Mouse (Mus musculus): ENCODE measurements around the gene Abhd16a.
A peak's percentile ranks its signal among the peaks of the same experiment; 100 is the strongest.

Abhd16a gene

DNA sequence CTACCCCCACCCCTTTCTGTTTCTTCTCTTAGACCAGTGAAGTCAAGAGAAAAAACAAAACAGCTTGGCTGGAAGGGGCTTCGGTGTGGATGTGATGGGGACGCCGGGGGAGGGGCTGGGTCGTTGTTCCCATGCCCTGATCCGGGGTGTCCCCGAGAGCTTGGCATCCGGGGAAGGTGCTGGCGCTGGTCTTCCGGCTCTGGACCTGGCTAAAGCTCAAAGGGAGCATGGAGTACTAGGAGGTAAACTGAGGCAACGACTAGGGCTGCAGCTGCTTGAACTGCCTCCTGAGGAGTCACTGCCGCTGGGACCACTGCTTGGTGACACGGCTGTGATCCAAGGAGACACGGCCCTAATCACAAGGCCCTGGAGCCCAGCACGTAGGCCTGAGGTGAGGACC is 29.0 kb upstream of the Abhd16a start:
- DNase-seq (ENCODE audit: low read depth, low spot score) = no peak

GRCm38 (mm10) chr17:35060737-35061297 is 28.2 kb upstream of the Abhd16a start:
- DNase-seq (ENCODE audit: low read depth, low spot score) = no peak

DNA sequence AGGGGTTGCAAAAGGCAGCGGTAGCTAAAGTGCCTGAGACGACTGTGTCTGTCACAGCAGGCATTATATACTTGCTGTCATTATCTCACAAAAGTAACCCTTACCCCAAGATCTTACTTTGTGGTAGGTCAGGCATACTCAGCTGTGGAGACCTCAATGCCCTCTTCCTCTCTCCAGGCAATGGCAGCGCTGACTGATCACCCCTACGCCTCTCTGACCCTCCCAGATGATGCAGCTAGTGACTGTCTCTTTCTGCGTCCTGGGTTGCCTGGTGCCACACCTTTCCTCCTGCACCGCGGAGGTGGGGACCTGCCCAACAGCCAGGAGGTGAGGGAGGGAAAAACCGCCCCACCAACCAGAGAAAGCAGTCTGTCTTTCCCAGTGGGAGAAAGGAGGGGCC is 27.8 kb upstream of the Abhd16a start:
- no peak for DNase-seq (ENCODE audit: low read depth, low spot score)

- peak; percentile 51 for DNase-seq (ENCODE audit: low read depth, low spot score)
These were observed 25.6 kb upstream of the Abhd16a start for GRCm38 (mm10) chr17:35063466-35063865.

- peak; percentile 72 for DNase-seq (ENCODE audit: low read depth, low spot score)
These were observed 24.6 kb upstream of the Abhd16a start for GRCm38 (mm10) chr17:35064378-35064877.

- peak; percentile 52 for DNase-seq (ENCODE audit: low read depth, low spot score)
These were observed 23.8 kb upstream of the Abhd16a start, which contains the start of gene Ly6g6c for GRCm38 (mm10) chr17:35064951-35065947. TSS of gene Ly6g6c (plus strand) at chr17:35065388.

DNA sequence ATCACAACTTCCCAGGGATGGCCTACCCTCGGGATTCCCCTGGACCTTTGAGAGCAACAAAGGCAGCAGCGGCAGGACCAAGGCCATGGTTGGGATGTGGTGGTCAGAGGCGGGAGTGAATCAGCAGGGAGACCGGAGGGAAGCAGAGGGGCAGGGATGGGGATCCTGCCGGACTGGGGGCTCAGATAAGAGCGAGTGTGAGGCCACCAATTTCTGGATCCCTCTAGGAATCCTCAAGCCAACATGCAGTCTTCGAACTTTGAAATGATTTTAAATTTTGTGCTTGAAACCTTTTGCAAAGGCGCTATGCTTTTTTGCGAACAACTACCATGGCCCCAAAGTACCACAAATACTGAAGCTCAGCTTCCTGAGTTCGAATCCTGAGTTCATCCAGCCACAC is 23.0 kb upstream of the Abhd16a start, which contains the start of gene Mpig6b:
Gene Mpig6b (minus strand): TSS at position 101 of the 400 bp plus-strand sequence.
- DNase-seq (ENCODE audit: low read depth, low spot score) = no peak

- DNase-seq (ENCODE audit: low read depth, low spot score) = peak; percentile 65
These were observed 20.7 kb upstream of the Abhd16a start for GRCm38 (mm10) chr17:35068213-35068914.

- DNase-seq (ENCODE audit: low read depth, low spot score) = peak; percentile 98
These were observed 18.4 kb upstream of the Abhd16a start for GRCm38 (mm10) chr17:35070556-35071229.

DNA sequence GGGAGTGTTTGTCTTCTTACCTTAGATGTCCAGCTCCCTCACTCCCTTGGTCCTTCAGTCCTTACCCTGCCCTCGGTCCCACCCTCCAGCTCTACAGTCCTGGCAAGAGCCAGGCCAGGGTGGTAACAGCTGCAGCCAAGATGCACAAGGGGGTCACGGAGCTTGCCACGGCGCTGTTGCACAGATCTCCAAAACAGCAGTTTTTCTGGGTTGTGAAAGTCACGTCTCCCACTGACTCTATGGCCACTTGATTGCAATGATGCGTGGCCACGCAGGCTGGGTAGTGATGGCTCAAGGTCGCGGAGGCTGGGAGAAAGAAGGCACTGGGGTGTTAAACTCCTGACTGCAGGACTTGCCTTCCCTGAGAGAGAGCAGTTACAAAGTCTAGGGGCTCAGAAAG is 17.6 kb upstream of the Abhd16a start:
- no peak for DNase-seq (ENCODE audit: low read depth, low spot score)

DNA sequence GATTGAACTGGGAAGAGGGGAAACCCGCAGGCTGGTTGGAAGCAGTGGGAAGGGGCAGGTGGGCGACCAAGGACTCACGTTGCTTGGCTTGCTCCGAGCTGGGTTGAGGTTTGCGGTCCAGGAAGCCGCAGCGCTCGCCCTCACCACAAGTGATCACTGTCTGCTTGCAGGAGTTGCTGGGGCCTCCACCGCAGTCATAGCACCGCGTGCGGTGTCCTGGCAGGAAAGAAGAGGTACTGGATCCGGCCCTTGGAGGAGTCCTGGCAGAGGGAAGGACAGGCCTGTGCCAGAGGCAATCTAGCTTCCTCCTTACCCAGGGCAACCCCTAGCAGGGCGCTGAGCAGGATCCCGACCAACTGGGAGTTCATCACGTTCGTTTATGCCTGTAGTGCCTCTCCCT is 15.0 kb upstream of the Abhd16a start:
- DNase-seq (ENCODE audit: low read depth, low spot score) = peak; percentile 89

DNA sequence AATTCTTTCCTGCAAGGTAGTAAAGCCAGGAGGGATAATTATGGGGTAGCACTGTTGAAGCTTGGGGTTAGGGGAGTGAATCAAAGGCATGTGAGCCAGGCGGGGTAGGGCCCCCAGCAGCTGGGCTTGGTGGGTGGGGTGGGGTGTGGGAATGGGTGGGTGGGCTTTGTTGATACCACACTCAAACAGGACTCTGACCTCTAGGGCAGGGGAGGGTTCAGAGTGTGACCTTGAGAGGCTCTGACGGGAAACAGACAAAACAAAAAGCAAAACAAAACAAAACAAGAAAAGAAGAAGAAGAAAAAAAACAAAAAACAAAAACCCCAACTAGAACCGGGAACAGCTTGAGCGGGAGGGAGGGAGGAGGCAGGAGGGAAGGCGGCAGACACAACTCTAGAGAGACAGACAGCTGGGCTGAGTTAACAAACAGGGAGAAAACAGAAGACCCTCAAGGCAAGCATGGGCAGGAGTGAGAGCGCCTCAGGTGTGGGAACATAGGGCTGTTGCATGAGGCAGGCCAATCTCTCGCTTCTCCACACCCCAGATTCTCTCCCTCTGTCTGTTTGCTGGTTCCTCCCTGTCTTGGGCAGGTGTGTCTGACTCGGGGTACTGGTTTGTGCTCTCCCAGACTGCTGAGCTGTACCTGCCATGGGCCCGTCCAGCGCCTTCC is 12.4 kb upstream of the Abhd16a start, which contains the start of gene Ly6g6e:
Gene Ly6g6e (plus strand): TSS at position 396 of the 670 bp plus-strand sequence.
- no peak for DNase-seq (ENCODE audit: low read depth, low spot score)

DNA sequence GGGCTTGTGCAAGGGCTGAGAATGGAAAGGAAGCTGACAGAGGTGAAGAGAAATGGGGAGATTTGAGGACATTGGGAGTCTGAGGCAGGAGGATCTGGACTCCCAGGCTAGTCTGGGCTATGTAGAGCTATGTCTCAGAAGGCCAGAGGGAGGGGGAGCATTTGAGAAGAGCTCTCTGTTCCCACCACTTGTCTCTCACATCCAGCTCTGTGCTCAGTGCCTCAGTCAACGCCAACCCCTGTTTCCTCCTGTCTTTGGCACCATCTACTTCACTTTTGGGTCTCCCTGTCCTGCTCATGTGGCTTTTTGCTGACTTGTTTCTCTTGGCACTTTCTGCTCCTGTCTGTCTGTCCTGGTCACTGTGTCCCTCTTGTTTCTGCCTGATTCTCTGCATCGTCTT is 11.8 kb upstream of the Abhd16a start:
- DNase-seq (ENCODE audit: low read depth, low spot score) = peak; percentile 69

DNA sequence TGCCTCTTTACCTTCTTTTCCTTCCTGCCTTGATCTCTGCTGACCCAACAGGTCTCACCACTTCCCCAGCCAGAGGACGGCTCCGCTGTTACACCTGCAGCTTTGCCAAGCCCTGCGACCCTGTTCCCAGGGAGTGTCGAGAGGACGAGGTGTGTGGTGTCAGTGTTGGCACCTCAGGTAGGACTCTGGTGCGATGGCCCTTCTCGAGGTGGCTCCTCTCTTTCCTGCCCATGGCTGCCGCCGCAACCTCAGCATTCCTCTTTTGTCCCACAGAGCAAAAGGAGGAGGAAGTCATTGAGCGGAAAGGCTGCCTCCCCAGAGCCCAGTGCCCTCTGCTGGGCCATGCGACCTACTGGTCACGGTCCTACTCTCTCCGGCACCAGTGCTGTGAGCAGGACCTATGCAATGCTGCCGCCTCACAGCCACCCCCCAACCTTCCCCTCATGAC is 11.3 kb upstream of the Abhd16a start, which contains the start of gene Ly6g6d:
Gene Ly6g6d (minus strand): TSS at position 280 of the 448 bp plus-strand sequence.
- peak; percentile 71 for DNase-seq (ENCODE audit: low read depth, low spot score)

- DNase-seq (ENCODE audit: low read depth, low spot score) = no peak
These were observed 9.3 kb upstream of the Abhd16a start for GRCm38 (mm10) chr17:35079778-35080177.

- no peak for DNase-seq (ENCODE audit: low read depth, low spot score)
These were observed 8.8 kb upstream of the Abhd16a start for GRCm38 (mm10) chr17:35080248-35080647.

GRCm38 (mm10) chr17:35080710-35081109 is 8.4 kb upstream of the Abhd16a start:
- DNase-seq (ENCODE audit: low read depth, low spot score) = no peak

DNA sequence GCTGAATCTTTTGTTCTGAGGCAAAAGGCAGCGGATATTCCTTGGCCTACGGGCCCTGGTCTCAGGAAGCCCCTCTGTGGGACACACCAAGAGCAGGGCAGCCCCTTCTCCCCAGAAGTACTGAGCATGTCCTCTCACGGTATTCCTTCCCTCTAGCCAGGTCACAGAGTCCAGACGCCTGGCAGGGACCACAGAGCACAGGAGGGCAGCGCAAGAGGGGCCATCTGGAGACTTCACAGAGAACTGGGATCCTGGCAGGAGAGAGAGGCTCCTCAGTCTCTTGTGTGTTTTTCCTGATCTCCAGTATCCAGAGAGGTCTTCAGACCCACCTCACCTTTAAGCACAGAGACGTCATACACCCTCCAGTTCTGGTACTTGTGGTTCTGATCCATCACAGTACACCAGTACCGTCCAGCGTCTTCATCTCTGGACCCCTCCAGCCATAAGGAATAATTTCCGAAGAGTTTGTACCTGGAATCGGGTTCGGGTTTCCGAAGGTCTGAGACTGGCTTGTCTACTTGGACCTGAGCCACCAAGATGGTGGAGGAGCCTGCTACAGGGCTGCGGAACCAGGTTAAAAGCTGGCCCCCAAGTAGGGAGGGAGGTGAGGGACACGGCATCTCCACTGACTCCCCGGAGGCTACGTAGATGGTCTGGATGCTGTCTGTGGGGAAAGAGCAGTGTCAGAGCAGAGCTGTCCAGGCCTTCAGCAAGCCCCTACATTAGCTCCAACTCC is 6.1 kb upstream of the Abhd16a start:
- DNase-seq (ENCODE audit: low read depth, low spot score) = peak; percentile 88

DNA sequence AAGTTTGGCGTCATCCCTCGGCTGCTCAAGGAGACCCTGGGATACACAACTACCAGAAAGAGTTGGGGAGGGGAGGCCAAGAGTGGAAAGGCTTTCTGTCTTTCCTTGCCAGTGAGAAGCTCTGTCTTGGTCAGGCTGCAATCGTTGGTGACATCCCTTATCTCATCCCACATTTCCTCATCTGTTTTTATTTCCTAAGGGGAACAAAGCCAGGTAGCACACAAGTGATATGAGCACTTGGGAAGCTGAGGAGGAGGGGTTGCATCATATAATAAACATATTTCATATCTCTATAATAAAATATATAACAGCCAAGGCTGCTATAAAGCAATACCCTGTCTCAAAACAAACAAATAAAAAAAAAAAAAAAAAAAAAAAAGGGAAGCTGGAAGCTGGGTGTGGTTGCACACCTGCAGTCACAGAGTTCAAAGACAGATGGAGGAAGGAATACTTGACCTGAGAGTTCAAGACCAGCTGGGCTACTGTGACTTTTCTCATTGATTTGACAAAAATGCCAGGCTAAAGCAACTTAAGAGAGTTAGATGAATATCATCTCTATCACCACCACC is 5.0 kb upstream of the Abhd16a start:
- no peak for DNase-seq (ENCODE audit: low read depth, low spot score)
